Mouse (Mus musculus): ENCODE measurements around the gene Cox8b. TPM values are rescaled to one million over a fixed set of nuclear protein-coding genes. Genes with fewer than 3 reads are reported as not detected.

Cox8b gene
- total RNA-seq, 2 experiments from 2014 or later, result 2,774 to 2,839 TPM

DNA sequence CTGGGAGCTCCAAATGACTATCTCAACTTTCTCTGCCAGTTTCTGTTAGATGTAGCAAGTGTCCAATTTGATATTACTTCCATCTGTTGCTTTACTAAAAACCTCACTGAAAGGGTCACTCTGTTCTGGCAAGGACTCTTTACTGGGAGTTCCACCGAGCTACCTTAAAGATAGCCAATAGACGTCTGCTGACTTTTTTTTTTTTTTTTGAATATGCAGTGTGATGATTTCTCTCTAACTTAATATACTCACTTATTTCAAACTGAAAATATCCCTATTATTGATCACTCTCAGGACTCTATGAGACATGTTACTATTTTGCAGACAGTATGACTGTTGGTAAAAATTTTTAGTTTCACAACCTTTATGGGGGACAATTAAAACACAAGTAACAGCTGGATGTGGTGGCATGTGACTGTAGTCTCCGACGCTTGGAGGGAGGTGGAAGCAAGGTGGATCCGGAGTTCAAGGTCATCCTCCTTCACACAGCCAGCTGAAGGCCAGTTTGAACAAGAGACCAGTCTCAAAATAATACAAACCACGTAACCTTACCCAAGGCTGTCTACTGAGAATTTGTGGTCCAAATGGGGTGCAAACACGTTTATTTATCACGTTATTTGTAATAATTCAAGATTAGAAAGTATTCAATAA is 19.3 kb downstream of the Cox8b start:
- intact Hi-C loops (cut with DNase I), result no loop called here
- DNase-seq, result no peak

DNA sequence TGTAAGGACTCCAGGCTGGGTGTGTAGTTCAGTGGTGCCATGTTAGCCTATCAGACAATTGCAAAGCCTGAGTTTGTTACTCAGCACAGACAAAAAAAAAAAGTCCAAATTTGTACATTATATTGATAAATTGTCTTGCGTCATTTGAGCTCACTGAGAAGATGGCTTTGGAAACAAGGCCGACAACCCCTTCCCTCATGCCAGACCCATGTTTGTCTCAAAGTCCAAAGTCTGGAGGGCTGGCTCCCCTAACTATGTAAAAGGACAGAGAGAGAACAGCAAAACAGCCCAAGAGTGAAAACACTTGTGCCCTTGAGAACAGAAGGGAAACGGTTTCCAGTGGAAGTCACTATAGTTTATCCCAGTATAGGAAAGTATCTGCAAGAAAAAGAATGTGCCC is 19.8 kb downstream of the Cox8b start:
- DNase-seq, result no peak
- intact Hi-C loops (cut with DNase I), result no loop called here

DNA sequence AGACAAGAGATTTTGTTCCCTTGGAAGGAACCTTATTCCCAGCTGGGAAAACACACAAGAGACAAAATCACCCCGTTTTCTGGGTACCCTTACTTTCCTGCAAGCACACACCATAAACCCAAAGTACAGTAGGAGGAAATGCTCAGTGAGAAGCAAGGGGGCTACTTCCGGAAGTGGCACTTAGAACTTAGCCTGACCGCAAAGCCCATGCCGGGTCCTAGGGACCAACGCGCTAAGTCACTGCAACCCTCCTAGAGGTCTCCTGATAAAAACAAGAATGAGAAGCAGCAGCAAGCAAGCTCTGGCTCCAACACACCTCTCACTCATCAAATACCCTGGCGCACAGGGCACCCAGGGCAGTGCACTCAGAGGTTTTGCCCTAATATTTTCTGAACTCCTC is 20.9 kb downstream of the Cox8b start:
- intact Hi-C loops (cut with DNase I), result no loop called here
- no peak for DNase-seq

DNA sequence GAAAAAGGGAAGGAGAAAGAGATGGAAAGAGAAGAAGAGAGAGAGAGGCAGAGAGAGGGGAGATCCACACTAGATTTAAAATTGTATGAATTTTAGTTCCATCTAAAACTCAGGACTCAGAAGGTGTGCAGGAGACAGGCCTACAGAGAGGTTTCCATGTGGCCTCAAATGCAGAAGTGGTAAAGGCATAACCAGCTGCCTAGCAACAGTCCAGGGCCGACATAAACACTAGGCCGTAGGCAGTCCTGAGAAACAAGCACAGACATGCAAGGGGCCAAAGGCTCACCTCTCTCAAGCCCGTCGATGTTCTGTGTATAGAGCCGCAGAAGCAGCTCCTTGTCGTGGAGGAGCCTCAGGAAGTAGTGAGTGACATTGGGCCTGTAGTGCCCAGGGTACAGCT is 22.9 kb downstream of the Cox8b start:
- intact Hi-C loops (cut with DNase I), result no loop called here
- no peak for DNase-seq

DNA sequence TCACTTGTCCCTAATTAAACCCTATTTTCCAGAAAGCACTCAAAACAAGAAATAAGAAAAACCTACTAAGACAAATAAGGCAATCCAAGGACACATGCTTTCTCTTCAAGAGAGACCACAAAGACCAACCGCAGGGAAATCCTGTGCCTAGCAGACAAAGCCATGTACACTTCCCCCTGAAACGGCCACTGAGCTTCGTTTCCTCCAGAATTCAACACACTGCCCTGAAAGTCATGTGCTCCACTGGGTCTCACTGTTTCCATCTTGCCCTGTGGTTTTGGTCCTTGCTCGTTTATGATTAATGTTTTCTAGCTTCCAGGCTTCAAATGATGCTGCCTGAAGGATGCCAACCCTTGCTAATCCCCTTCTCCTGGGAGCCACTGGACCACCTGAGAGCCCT is 26.0 kb downstream of the Cox8b start:
- intact Hi-C loops (cut with DNase I), result no loop called here
- DNase-seq, result no peak

DNA sequence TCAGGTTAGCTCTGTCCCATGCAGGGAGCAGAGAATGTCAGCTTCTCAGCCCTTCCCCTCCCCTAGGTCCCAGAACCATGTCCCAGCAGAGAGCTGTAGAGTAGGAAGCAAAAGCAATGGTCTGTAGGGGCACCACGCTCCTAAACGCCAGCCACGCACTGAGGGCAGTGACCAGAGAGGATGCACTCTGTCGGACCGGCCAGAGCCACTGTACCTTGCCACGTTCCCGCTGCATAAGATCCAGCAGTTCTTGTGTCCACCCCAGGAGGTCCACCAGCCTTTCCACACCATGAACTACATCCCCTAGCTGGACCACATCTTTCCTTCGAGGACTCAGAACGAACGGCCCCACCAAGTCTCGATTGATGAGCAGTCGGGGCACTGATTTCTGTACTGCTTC is 35.5 kb downstream of the Cox8b start:
- intact Hi-C loops (cut with DNase I), result no loop called here
- DNase-seq, result no peak

DNA sequence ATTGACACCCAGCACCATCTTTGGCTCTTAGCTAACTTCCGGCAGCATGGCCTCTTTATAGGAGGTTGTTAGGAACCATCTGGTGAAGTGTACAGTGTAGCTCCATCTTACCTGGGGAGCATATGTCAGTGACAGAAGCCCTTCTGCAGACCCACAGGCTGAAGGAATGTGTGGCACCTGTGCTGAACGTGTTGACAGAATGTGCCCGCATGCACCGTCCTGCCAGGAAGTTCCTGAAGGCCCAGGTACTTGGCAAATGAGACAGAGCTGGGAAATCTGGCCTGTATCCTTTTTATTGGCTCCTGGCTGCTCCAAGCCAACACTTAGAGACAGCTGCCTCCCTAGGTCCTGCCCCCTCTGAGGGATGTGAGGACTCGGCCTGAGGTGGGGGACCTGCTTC is 39.5 kb downstream of the Cox8b start:
- no peak for DNase-seq
- intact Hi-C loops (cut with DNase I), result no loop called here

DNA sequence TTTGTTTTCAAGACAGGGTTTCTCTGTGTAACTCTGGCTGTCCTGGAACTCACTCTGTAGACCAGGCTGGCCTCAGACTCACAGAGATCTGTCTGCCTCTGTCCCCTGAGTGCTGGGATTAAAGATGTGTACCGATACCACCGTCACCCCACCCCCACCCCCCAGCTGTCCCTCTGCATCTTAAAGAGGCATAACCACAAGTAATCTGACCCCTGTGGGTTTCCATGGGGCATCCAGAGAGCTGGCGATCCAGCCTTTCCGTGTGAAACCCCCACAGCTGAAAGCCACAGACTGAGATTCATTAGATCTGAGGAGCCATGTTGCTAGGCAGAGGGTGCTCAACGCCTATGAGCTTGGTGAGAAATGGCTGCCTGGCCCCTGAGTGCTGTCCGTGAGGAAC is 40.2 kb downstream of the Cox8b start:
- no peak for DNase-seq
- intact Hi-C loops (cut with DNase I), result loop anchor here (5.0 kb wide), 2 partner anchors 147 to 332 kb away; partner anchors contain the start of genes Hras and Lrrc56

DNA sequence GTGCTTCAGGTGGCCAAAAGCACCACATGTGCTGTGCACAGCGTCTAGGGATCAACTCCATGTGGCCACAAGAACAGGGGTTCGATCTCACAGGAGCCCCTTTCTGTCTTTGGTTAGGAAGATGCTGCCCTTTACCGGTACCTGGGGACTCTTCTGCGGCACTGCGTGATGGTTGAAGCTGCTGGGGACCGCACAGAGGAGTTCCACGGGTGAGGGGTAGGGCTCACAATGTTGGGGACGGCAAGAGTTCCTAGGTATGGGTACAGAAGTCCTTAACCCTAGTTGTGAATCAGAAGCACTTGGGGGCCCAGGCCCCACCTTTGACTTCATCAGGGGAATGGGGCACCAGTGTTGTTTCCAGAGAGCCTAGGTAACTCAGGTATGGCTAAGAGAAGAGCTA is 41.5 kb downstream of the Cox8b start:
- no peak for DNase-seq
- intact Hi-C loops (cut with DNase I), result loop anchor here (5.0 kb wide), 2 partner anchors 149 to 334 kb away; partner anchors contain the start of genes Hras and Lrrc56

DNA sequence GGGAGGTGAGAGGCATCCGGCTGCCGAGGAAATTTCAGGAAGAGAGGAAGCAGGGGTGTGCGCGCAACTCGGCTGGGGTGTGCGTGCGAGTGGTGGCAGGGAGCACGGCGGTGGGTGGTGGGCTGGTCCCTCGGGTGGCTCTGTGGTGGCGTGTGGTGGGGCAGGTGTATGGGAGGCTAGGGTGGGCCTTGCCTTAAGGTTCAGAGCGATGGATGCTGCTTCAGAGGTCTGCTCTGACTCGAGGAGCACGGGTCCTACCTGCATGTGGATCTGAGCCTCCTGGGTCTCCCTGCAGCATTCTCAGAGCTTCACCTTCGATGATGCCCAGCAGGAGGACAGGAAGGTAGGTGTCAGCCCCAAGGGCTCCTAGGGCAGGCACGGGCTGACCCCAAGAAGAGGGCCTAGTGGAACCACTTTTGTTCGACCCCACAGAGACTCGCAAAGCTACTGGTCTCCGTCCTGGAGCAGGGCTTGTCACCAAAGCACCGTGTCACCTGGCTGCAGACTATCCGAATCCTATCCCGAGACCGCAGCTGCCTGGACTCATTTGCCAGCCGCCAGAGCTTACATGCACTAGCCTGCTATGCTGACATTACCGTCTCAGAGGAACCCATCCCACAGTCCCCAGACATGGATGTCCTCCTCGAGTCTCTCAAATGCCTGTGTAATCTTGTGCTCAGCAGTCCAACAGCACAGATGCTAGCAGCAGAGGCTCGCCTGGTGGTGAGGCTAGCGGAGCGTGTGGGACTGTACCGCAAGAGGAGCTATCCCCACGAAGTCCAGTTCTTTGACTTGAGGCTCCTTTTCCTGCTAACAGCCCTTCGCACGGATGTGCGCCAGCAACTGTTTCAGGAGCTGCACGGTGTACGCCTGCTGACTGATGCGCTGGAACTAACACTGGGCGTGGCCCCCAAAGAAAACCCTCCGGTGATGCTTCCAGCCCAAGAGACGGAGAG is 42.4 kb downstream of the Cox8b start, which contains the start of gene Bet1l:
Gene Bet1l, minus strand, starts transcription at position 28 of the 956 bp plus-strand sequence.
- no peak for DNase-seq
- intact Hi-C loops (cut with DNase I), result loop anchor here (1.0 to 5.0 kb wide), 3 partner anchors 24 to 334 kb away; partner anchors contain the start of genes Hras, Lrrc56 and Sirt3

DNA sequence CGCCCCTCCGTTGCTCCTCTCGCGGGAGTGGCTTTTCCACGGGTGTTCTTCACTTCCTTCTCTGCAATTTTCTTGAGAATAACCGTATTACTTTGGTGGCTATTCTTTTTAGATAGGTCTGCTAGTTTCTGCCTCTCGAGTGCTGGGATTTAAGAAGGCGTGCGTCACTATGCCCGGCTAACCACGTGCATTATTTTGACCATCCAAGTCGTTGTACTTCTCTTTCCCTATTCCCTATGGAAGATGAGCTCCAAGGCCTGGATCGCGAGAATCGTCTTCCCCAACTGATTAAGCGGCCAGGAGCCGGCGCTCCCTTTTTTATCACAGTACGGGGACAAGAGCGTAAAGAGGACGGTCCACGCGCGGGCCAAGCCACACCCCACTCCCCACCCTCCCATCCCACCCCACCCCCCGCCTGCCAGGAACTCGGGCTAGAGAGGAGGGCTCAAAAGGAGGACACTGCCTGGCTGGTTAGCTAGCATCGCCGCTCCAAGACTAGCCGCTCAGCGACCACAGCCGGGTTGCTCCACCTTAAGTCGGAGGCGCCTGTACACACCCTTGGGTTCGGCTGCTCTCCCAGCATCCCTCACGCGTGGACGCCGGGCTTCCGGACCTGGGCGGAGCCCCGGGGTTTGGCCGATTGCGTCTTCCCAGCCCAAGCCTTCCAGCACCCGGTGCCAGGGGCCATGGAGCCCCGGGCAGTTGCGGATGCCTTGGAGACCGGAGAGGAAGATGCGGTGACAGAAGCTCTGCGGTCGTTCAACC is 43.3 kb downstream of the Cox8b start, which contains the start of gene Ric8a:
Gene Ric8a, plus strand, starts transcription at position 173 of the 765 bp plus-strand sequence.
- intact Hi-C loops (cut with DNase I), result loop anchor here (1.0 to 5.0 kb wide), 3 partner anchors 25 to 335 kb away; partner anchors contain the start of genes Hras, Lrrc56 and Sirt3

DNA sequence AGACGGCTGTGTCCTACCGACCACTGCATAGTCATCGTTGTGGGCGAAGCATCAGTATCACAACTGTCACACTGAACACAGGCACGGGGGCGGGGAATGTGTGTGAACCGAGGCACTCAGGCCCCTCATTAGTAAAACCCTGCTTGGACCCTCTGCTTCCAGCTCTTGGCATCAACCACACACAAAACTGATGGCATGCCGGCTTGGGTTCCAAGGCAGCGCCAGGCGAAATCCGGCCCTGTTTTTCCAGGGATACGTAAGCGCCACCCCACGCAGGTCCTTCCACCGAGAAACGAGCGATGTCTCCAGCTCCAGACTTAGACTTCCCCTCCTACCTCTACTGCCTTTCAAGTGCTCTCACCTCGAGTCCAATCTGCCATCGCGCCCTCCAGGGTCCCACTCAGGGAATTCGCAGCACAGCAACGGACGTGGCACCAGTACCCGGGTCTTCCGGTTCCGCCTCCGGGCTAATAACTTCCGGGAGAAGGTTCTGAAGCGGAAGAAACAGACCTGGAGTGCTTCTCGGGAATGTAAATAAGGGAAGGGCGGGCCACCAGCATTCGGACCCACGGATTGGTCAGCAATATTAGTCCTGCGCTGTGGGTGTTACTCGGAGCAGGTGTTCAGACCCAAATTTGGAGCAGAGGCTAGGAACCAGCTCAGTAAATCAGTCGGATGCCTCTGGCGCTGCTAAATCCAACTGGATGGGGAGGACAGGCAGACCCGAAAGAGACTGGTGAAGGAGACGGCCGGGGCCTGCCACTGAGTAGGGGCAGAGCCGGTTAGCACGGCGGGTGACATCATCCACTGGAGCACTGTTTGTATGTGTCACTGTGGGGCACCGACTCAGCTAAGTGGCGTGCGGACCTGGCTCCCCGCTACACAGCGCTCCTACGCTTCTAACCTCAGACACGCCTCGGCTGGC is 44.1 kb downstream of the Cox8b start, which contains the start of gene Gm45785:
Gene Gm45785, minus strand, starts transcription at position 472 of the 925 bp plus-strand sequence.
- intact Hi-C loops (cut with DNase I), result loop anchor here (5.0 kb wide), 2 partner anchors 151 to 336 kb away; partner anchors contain the start of genes Hras and Lrrc56
- DNase-seq, result peak; percentile 79 to 81

More for the DNA sequence above, 43.3 kb downstream of the Cox8b start, which contains the start of gene Ric8a:
- DNase-seq, result peak; percentile 90 to 94

DNA sequence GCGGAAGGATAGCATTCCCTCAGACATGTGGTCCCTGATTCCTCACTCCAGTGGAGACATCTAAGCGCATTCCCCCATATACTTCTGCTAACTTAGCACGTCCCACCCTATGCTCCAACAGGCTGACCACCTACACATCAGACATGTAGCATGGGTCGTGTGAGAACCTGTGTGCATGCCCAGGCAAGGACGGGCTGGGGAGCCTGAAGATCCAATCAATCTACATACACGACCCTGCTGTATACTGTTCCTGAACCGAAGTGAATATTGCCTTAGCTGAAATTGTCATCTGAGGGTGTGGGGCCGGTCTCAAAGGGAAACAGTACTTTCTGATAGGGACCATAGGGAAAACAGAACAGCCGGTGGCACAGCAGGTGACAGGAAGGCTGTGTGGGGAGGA is 45.1 kb downstream of the Cox8b start:
- intact Hi-C loops (cut with DNase I), result loop anchor here (5.0 kb wide), 2 partner anchors 152 to 337 kb away; partner anchors contain the start of genes Hras and Lrrc56
- no peak for DNase-seq

DNA sequence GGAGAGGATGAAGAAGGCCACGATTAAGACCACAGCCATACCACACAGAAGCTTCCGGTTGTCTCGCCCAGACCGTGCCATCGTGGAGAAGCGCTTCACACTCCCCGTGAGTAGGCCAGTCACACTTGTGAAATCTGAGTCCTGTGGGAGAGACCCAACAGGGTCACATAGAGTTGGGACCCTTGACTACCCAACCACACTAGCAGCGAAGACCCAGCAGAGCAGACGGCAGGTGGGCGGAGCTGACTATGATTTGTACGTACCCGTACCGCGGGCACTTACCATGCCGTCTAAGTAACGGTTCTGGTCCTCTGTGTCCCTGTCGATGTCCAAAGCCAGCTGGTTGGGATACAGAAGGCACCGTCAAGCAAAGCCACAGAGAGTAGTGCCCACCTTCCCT is 45.8 kb downstream of the Cox8b start:
- DNase-seq, result no peak
- intact Hi-C loops (cut with DNase I), result no loop called here

DNA sequence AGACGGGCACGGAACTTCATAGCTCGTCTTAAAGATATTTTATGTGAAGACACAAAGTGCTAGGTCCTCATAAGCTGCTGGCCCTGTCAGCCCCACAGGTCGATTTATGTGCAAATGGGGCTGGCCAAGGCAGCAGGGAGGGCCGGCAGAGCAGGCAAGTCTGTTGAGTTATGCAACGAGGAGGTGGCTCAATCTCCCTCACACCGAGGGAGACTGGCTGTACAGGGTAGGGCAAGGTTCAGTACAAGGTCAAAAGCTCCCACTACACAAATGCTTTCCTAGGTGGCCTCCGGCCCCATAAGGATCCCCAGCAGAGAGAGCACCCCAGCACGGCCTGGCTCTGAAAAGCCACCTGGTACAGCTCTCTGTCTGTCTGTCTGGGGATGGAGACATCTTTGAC is 46.9 kb downstream of the Cox8b start:
- intact Hi-C loops (cut with DNase I), result no loop called here
- no peak for DNase-seq

DNA sequence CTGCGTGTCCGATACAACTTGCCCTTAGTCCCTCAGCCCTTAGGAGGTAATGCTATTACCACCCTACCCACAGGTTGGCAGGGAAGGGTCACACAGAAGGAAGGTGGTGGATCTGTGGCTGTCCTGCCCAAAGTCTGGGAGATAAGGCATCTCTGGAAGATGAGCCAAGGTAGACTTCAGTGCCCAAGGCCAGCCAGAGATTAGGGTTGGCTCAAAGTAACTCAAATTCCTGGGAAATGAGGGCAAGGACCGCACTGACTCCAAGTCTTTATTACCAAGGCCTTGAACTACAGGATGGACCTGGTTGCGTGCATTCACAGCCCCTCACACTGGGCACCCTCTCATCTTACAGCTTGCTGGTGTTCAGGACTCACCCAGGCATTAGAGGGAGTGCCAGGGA is 48.3 kb downstream of the Cox8b start:
- intact Hi-C loops (cut with DNase I), result no loop called here
- DNase-seq, result no peak
